Mouse (Mus musculus) heart, adult 2 months (tissue): Measurements from ENCODE around the gene Mindy3. TPM values are rescaled to one million over a fixed set of nuclear protein-coding genes. Genes with fewer than 3 reads are reported as not detected.
A peak's percentile ranks its signal among the peaks of the same experiment; 100 is the strongest.

Experiments
- DNase-seq, 2 experiments: peaks; one replicate each; pipeline ENCODE4 v3.0.0; 2021
- H3K27ac ChIP-seq: fragments of 200-600 bp; 2 replicates; pipeline ENCODE4 v1.8.1; 2022
- H3K27me3 ChIP-seq: fragments of 200-500 bp; 2 replicates; pipeline ENCODE4 v1.6.1; 2012; ENCODE audit warnings: mild to moderate bottlenecking, low read length, inconsistent platforms, mixed read lengths; ENCODE audit not compliant: control insufficient read depth, insufficient read depth
- H3K36me3 ChIP-seq: fragments of 200-500 bp; 2 replicates; pipeline ENCODE4 v1.6.1; 2012; ENCODE audit warnings: low read length, inconsistent platforms; ENCODE audit not compliant: control insufficient read depth, insufficient read depth
- H3K4me1 ChIP-seq: fragments of 200-500 bp; 2 replicates; pipeline ENCODE4 v1.6.1; 2011; ENCODE audit warnings: low read length; ENCODE audit not compliant: control insufficient read depth, insufficient read depth
- H3K4me3 ChIP-seq: fragments of 200-600 bp; 2 replicates; pipeline ENCODE4 v1.8.1; 2022
- H3K79me2 ChIP-seq: fragments of 200-500 bp; replicated peaks from 2 replicates; pipeline ENCODE4 v1.6.1; 2012; ENCODE audit warnings: mild to moderate bottlenecking, inconsistent platforms, low read length, moderate library complexity, mixed read lengths; ENCODE audit not compliant: control insufficient read depth, insufficient read depth
- H3K9ac ChIP-seq: fragments of 200-500 bp; 2 replicates; pipeline ENCODE4 v1.6.1; 2012; ENCODE audit warnings: low read depth, mild to moderate bottlenecking, control low read depth, inconsistent platforms, low read length, mixed read lengths
- CTCF ChIP-seq: fragments of 200-600 bp; IDR thresholded peaks from 2 replicates; pipeline ENCODE4 v1.8.1; 2022; ENCODE audit warnings: antibody characterized with exemption, mild to moderate bottlenecking, moderate library complexity
- EP300 ChIP-seq: fragments of 200-500 bp; IDR thresholded peaks from 2 replicates; pipeline ENCODE4 v1.6.1; 2011; ENCODE audit warnings: low read depth, low read length, control low read depth; ENCODE audit not compliant: insufficient read depth
- POLR2A ChIP-seq: fragments of 200-500 bp; IDR thresholded peaks from 2 replicates; pipeline ENCODE4 v1.6.1; 2011; ENCODE audit warnings: mild to moderate bottlenecking, low read depth, low read length, control low read depth; ENCODE audit not compliant: insufficient read depth
- WGBS: fragments of 180-500 bp; shearing (Covaris S2); methylation state at CpG from one replicate; pipeline ENCODE4 v1.1.7; 2018; 5-methylcytosine and 5-hydroxymethylcytosine counted together
- intact Hi-C: fragments of 180-260 bp; cut with DNase I; formaldehyde crosslinking; loops from one replicate; pipeline ENCODE4 v1.15.1; 2025
- polyA plus RNA-seq: library from polyadenylated mRNA; depleted of rRNA; stranded (reverse); fragments of >200 nt; gene quantifications from 2 replicates; pipeline ENCODE4 v1.2.3, GENCODE M21; 2012
- total RNA-seq, 2 experiments: library from RNA; stranded (reverse); gene quantifications; 2 replicates each; pipeline ENCODE4 v1.2.3; 2021

Mindy3 gene
- total and polyA plus RNA-seq, 3 experiments, result 15.4 to 17.0 (median 16.4) TPM

- DNase-seq, result no peak
- WGBS, result 43% methylated on average over 5 of the region's 5 CpGs
- H3K79me2 ChIP-seq, result no peaks in the 10 kb centered on the region
- intact Hi-C loops, result no loop called here
- no peak overlapping the region for H3K9ac ChIP-seq
- H3K4me3 ChIP-seq, result no peak overlapping the region
- no peak overlapping the region for H3K27ac ChIP-seq
- peaks cover 8% of the 10 kb centered on the region for H3K4me1 ChIP-seq
- TF ChIP-seq CTCF (no peak), EP300 (no peak), POLR2A (no peak)
- no peaks in the 10 kb centered on the region for H3K36me3 ChIP-seq
- H3K27me3 ChIP-seq, result no peaks in the 10 kb centered on the region
These were observed 90.2 kb downstream of the Mindy3 start for GRCm38 (mm10) chr2:12329068-12329407.

- no peak for DNase-seq
- Histone ChIP-seq H3K79me2 (no peaks in the 10 kb centered on the region), H3K4me1 (peaks cover 8% of the 10 kb centered on the region), H3K27me3 (no peaks in the 10 kb centered on the region), H3K27ac (no peak overlapping the region), H3K36me3 (no peaks in the 10 kb centered on the region), H3K4me3 (no peak overlapping the region), H3K9ac (no peak overlapping the region)
- WGBS, result 51% methylated on average over 8 of the region's 8 CpGs
- intact Hi-C loops, result no loop called here
- TF ChIP-seq POLR2A (no peak), EP300 (no peak), CTCF (no peak)
These were observed 90.8 kb downstream of the Mindy3 start for GRCm38 (mm10) chr2:12328355-12329067.

GRCm38 (mm10) chr2:12327691-12328354 lies 91.4 kb downstream of the Mindy3 start:
- Histone ChIP-seq H3K4me1 (peaks cover 8% of the 10 kb centered on the region), H3K79me2 (no peaks in the 10 kb centered on the region), H3K36me3 (no peaks in the 10 kb centered on the region), H3K4me3 (no peak overlapping the region), H3K27me3 (no peaks in the 10 kb centered on the region), H3K27ac (no peak overlapping the region), H3K9ac (no peak overlapping the region)
- 53% methylated on average over 11 of the region's 11 CpGs for WGBS
- intact Hi-C loops, result no loop called here
- DNase-seq, result no peak
- TF ChIP-seq POLR2A (no peak), CTCF (no peak), EP300 (no peak)

- Histone ChIP-seq H3K27me3 (no peaks in the 10 kb centered on the region), H3K79me2 (no peaks in the 10 kb centered on the region), H3K9ac (no peak overlapping the region), H3K27ac (no peak overlapping the region), H3K4me1 (peaks cover 8% of the 10 kb centered on the region), H3K36me3 (no peaks in the 10 kb centered on the region), H3K4me3 (no peak overlapping the region)
- 30% methylated on average over 10 of the region's 10 CpGs for WGBS
- no peak for TF ChIP-seq EP300
- DNase-seq, result peak; percentile 29 to 30
- intact Hi-C loops, result no loop called here
These were observed 92.1 kb downstream of the Mindy3 start for GRCm38 (mm10) chr2:12327216-12327615.

- 72% methylated on average over 2 of the region's 2 CpGs for WGBS
These were observed 93.4 kb downstream of the Mindy3 start for GRCm38 (mm10) chr2:12325868-12326267.

GRCm38 (mm10) chr2:12325417-12325816 lies 93.9 kb downstream of the Mindy3 start:
- peak overlapping the region; percentile 4 for H3K27ac ChIP-seq
- no peak overlapping the region for H3K9ac ChIP-seq
- H3K27me3 ChIP-seq, result no peaks in the 10 kb centered on the region
- DNase-seq, result peak; percentile 81 to 87
- TF ChIP-seq EP300 (peak; percentile 20; the same call in 1 of the 2 replicates), POLR2A (no peak)
- H3K79me2 ChIP-seq, result no peaks in the 10 kb centered on the region
- 22% methylated on average over 6 of the region's 6 CpGs for WGBS
- peaks cover 10% of the 10 kb centered on the region for H3K4me1 ChIP-seq
- H3K4me3 ChIP-seq, result no peak overlapping the region
- intact Hi-C loops, result no loop called here
- H3K36me3 ChIP-seq, result no peaks in the 10 kb centered on the region

More at GRCm38 (mm10) chr2:12325868-12326267, 93.4 kb downstream of the Mindy3 start:
- TF ChIP-seq POLR2A, result no peak
- TF ChIP-seq EP300, result no peak
- TF ChIP-seq CTCF, result no peak
- Histone ChIP-seq H3K79me2 (no peaks in the 10 kb centered on the region), H3K4me3 (no peak overlapping the region), H3K27ac (peak overlapping the region; percentile 4), H3K36me3 (no peaks in the 10 kb centered on the region), H3K27me3 (no peaks in the 10 kb centered on the region), H3K9ac (no peak overlapping the region), H3K4me1 (peaks cover 10% of the 10 kb centered on the region)
- intact Hi-C loops, result no loop called here
- DNase-seq, result no peak
